Mouse (Mus musculus): ENCODE data around the gene Gm13040.
"Not testable (repeated sequence)": the region's sequence is repeated elsewhere in the genome, so short reads cannot be mapped to it uniquely, and the experiment has no call there.

Gene Gm13040

DNA sequence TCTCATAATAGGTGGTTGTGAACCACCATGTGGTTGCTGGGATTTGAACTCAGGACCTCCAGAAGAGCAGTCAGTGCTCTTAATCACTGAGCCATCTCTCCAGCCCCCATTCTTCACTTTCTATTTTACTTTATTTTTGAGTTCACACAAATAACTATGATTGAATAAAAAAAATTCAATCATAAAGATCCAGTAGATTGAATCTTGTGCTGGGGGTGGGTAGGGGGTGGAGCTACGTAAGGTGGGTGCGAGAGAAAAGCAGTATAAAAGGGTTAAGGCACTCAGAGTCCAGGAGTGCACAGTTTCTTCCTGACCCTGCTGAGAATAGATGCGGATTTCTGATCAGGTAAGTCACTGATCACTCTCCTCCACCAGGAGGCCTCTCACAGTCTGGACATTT is at the start of gene Gm13040:
Gm13040 (plus strand) TSS at position 301 of the 400 bp plus-strand sequence.
- in situ Hi-C loops (cut with MboI, MseI) = not testable (repeated sequence)

DNA sequence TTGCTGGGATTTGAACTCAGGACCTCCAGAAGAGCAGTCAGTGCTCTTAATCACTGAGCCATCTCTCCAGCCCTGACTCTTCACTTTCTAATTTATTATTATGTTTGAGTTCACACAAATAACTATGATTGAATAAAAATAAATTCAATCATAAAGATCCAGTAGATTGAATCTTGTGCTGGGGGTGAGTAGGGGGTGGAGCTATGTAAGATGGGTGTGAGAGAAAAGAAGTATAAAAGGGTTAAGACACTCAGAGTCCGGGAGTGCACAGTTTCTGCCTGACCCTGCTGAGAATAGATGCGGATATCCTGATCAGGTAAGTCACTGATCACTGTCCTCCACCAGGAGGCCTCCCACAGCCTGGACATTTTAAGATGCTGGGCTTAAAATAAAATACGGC is 24.7 kb upstream of the Gm13040 start, which contains the start of gene Gm13043:
Gm13043 (plus strand) TSS at position 301 of the 400 bp plus-strand sequence.
- in situ Hi-C loops (cut with MboI, MseI) = no loop called here

DNA sequence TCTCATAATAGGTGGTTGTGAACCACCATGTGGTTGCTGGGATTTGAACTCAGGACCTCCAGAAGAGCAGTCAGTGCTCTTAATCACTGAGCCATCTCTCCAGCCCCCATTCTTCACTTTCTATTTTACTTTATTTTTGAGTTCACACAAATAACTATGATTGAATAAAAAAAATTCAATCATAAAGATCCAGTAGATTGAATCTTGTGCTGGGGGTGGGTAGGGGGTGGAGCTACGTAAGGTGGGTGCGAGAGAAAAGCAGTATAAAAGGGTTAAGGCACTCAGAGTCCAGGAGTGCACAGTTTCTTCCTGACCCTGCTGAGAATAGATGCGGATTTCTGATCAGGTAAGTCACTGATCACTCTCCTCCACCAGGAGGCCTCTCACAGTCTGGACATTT is 15.6 kb downstream of the Gm13040 start, which contains the start of the genes BC080695 and Gm13057:
BC080695 (plus strand) TSS at position 301 of the 400 bp plus-strand sequence.
Gm13057 (plus strand) TSS at position 310 of the 400 bp plus-strand sequence.
- in situ Hi-C loops (cut with MboI, MseI) = loop anchor here in 1 of 2 experiments (25.0 kb wide), 1 partner anchor 1836 kb away; no protein-coding TSS in a partner anchor
